Mouse (Mus musculus): ENCODE measurements around the gene Dop1b.
A peak's percentile ranks its signal among the peaks of the same experiment; 100 is the strongest.

- TF ChIP-seq CTCF (IDR thresholded peaks at IDR 0.05; ENCODE audit: low read depth): no peak
- TF ChIP-seq EP300 (IDR thresholded peaks at IDR 0.05; ENCODE audit: low read depth): peak; percentile 83
Measured at GRCm38 (mm10) chr16:93744804-93745340, 33.2 kb downstream of the Dop1b start.

Measured in liver, embryonic 14.5 days (tissue).